Comparison of ENCODE assay signal across 8 mouse cellular contexts in genomic region chr11:72608071-72608679, GRCm38 (mm10). TPM values are rescaled to one million over a fixed set of nuclear protein-coding genes. Genes with fewer than 3 reads are reported as not detected.
DNase-seq lines count a peak whose midpoint lies in the region; ATAC-seq lines count a peak whose summit lies in the region.

No protein-coding gene starts in this region.

- H3K9me3 ChIP-seq in intestine, embryonic 14.5 days (ENCODE audit: control insufficient read depth, low read length): no peaks in the 10 kb centered on the region

- peak overlapping the region; percentile 95 for H3K4me3 ChIP-seq in intestine, embryonic 14.5 days (ENCODE audit: low read depth, low read length)

- peak; percentile 81 to 87 for DNase-seq in adrenal gland, adult 18-20 months (ENCODE audit: low spot score in 2 of 2)
- DNase-seq in embryo, embryonic 11 days: peak; percentile 97
- peak; percentile 95 for DNase-seq in gastrocnemius, postnatal 25 days
- peak; percentile 94 for DNase-seq in intestine, embryonic 14.5 days (ENCODE audit: low spot score)
- DNase-seq in left cerebral cortex, postnatal 14 days (ENCODE audit: low spot score in 2 of 2): peak; percentile 91 to 92
- DNase-seq in mesoderm, embryonic 11.5 days (ENCODE audit: low read depth, low spot score): peak; percentile 97
- DNase-seq in right cerebral cortex, postnatal 36 days (ENCODE audit: low spot score in 2 of 2): peak; percentile 88 to 90
- peak; percentile 95 for DNase-seq in yolk sac, embryonic 10.5 days (ENCODE audit: low spot score)

- H3K27ac ChIP-seq in intestine, embryonic 14.5 days (ENCODE audit: low read depth): peak overlapping the region; percentile 98

- intact Hi-C loops in left cerebral cortex, postnatal 14 days (cut with DNase I): no loop called here

- ATAC-seq in intestine, embryonic 14.5 days (replicated peaks; ENCODE audit: low FRiP score, low TSS enrichment, low read depth): peak; percentile 89

- H3K4me2 ChIP-seq in intestine, embryonic 14.5 days (ENCODE audit: low read length): peak overlapping the region; percentile 69

- H3K36me3 ChIP-seq in intestine, embryonic 14.5 days (ENCODE audit: control insufficient read depth, insufficient read depth, low read length): no peaks in the 10 kb centered on the region

- WGBS in intestine, embryonic 14.5 days: under 1% methylated on average over 47 of the region's 55 CpGs

- H3K27me3 ChIP-seq in intestine, embryonic 14.5 days (replicated peaks; ENCODE audit: control insufficient read depth, insufficient read depth, low read length): no peaks in the 10 kb centered on the region

- H3K9ac ChIP-seq in intestine, embryonic 14.5 days (ENCODE audit: low read length): peak overlapping the region; percentile 96

- H3K4me1 ChIP-seq in intestine, embryonic 14.5 days (replicated peaks; ENCODE audit: control insufficient read depth, insufficient read depth, low read length): peaks cover 11% of the 10 kb centered on the region

RNA-seq across cellular contexts. Expression of gene Ube2g1, which starts 1.1 kb away (rescaled TPM):
- 10 to 100 TPM; 33.1 to 43.8 TPM for total RNA-seq in adrenal gland, adult 18-20 months (2021)
- 10 to 100 TPM; 74.3 to 77.4 TPM for total RNA-seq in gastrocnemius, postnatal 25 days (2021)
- polyA plus RNA-seq in intestine, embryonic 14.5 days (2014; fragmentation: Nextera tagmentation; extraction: Ambion mirVana): 62.9 and 66.9 TPM in 2 replicates
- total RNA-seq in left cerebral cortex, postnatal 14 days (2021): 10 to 100 TPM; 54.1 to 60.1 TPM

RNA-seq across cellular contexts. Expression of gene Spns3, which starts 57.9 kb away (rescaled TPM):
- total RNA-seq in adrenal gland, adult 18-20 months (2021): under 1 TPM in 1 of 2 experiments, not detected in 1; 0.22 TPM
- total RNA-seq in gastrocnemius, postnatal 25 days (2021): under 1 TPM; 0.11 to 0.26 TPM
- polyA plus RNA-seq in intestine, embryonic 14.5 days (2014; fragmentation: Nextera tagmentation; extraction: Ambion mirVana): 0.15 and 0.30 TPM in 2 replicates
- total RNA-seq in left cerebral cortex, postnatal 14 days (2021): under 1 TPM; 0.13 to 0.23 TPM

Comparison
In these comparisons a context has a peak if more than half of its experiments do, and no peak if none do; other contexts are left out.
1. Peak in every context shown above with its lines: DNase-seq, ATAC-seq, H3K4me3 ChIP-seq and H3K27ac ChIP-seq.